Mouse (Mus musculus) testis, adult 2 months (tissue): ENCODE results near the gene Xlr5c.

Source experiments
- CTCF ChIP-seq: fragments of 200-500 bp; IDR thresholded peaks from 2 replicates; pipeline ENCODE4 v1.5.1; 2012; ENCODE audit warnings: low read depth, mild to moderate bottlenecking, inconsistent platforms, low read length, moderate library complexity; ENCODE audit not compliant: control insufficient read depth, insufficient read depth, insufficient replicate concordance
- POLR2A ChIP-seq: fragments of 200-500 bp; IDR thresholded peaks from 2 replicates; pipeline ENCODE4 v1.6.1; 2012; ENCODE audit warnings: low read depth, mild to moderate bottlenecking, inconsistent platforms, low read length, moderate library complexity; ENCODE audit not compliant: control insufficient read depth

DNA sequence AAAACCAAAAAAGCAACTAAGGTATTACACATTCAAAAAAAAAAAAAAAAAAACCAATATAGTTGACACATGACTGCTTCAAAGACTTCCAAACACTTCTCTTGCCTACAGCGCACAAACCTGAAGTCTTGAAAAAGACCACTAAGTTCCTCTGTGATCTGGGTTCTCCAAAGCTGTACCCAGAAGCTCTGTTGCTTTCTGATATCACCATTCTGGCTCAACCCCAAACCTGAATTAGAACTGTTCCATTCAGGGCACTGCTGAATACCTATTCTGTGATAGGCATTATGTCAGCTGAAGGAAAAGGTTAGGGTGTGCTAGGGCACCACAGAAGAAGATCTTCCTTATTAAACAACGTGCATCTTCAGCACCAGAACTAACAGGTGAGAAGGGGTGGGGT, 34.4 kb upstream of the Xlr5c start:
- TF ChIP-seq CTCF, result no peak
- TF ChIP-seq POLR2A, result no peak
